Mouse (Mus musculus) MEL (cell line): ENCODE results near the gene Zfp668. TPM values are rescaled to one million over a fixed set of nuclear protein-coding genes. Genes with fewer than 3 reads are reported as not detected.

Experiments used
- DNase-seq: peaks from one replicate; pipeline ENCODE4 v3.0.0; 2011; ENCODE audit warnings: low read depth, low spot score
- H3K27ac ChIP-seq: 2 replicates; pipeline ENCODE4 v1.5.1; 2012; ENCODE audit warnings: low read depth, mild to moderate bottlenecking, control low read depth, low read length, moderate library complexity; ENCODE audit not compliant: control insufficient read depth
- H3K27me3 ChIP-seq, 2 experiments: fragments of 150-350 bp in 1 of 2; sonication (generic) in 1 of 2; 2 replicates each; pipeline ENCODE4 v1.6.1; 2012; ENCODE audit warnings: low read length in 2 of 2, mild to moderate bottlenecking in 2 of 2, improper control_type of control experiment in 1 of 2, moderate library complexity in 1 of 2; ENCODE audit not compliant: insufficient read depth in 2 of 2, control insufficient read depth in 1 of 2
- H3K36me3 ChIP-seq, 2 experiments: 2 replicates each; pipeline ENCODE4 v1.6.1; 2012 to 2014; ENCODE audit warnings: low read length in 2 of 2, improper control_type of control experiment in 1 of 2, inconsistent platforms in 1 of 2, mild to moderate bottlenecking in 1 of 2; ENCODE audit not compliant: insufficient read depth in 2 of 2, control insufficient read depth in 1 of 2
- H3K4me1 ChIP-seq, 2 experiments: fragments of 150-350 bp in 1 of 2; sonication (generic) in 1 of 2; 2 replicates each; pipeline ENCODE4 v1.6.1; 2012; ENCODE audit warnings: low read length in 2 of 2, improper control_type of control experiment in 1 of 2, mild to moderate bottlenecking in 1 of 2; ENCODE audit not compliant: insufficient read depth in 2 of 2, control insufficient read depth in 1 of 2
- H3K4me3 ChIP-seq, 2 experiments: fragments of 150-350 bp in 1 of 2; sonication (generic) in 1 of 2; 2 replicates each; pipeline ENCODE4 v1.5.1; 2012; ENCODE audit warnings: low read depth in 2 of 2, low read length in 2 of 2, mild to moderate bottlenecking in 2 of 2, moderate library complexity in 2 of 2, control low read depth in 1 of 2, improper control_type of control experiment in 1 of 2; ENCODE audit not compliant: control insufficient read depth in 1 of 2, insufficient read depth in 1 of 2
- H3K79me2 ChIP-seq: 2 replicates; pipeline ENCODE4 v1.6.1; 2012; ENCODE audit warnings: mild to moderate bottlenecking, low read length, moderate library complexity; ENCODE audit not compliant: control insufficient read depth, poor library complexity, insufficient read depth
- H3K9ac ChIP-seq: 2 replicates; pipeline ENCODE4 v1.6.1; 2012; ENCODE audit warnings: low read depth, mild to moderate bottlenecking, control low read depth, low read length, moderate library complexity; ENCODE audit not compliant: control insufficient read depth, poor library complexity, severe bottlenecking
- H3K9me3 ChIP-seq: fragments of 150-350 bp; sonication (generic); replicated peaks from 2 replicates; pipeline ENCODE4 v1.6.1; 2012; ENCODE audit warnings: mild to moderate bottlenecking, low read length, improper control_type of control experiment, moderate library complexity; ENCODE audit not compliant: insufficient read depth
- CHD1 ChIP-seq: IDR thresholded peaks from 2 replicates; pipeline ENCODE4 v1.6.1; 2012; ENCODE audit warnings: low read depth, mild to moderate bottlenecking, inconsistent platforms, low read length, improper control_type of control experiment
- CTCF ChIP-seq, 3 experiments: IDR thresholded peaks in 2 of 3; conservative IDR thresholded peaks in 1 of 3; 2 replicates each; pipeline ENCODE4 v1.5.1; 2011 to 2012; ENCODE audit warnings: low read length in 3 of 3, low read depth in 2 of 3, mild to moderate bottlenecking in 2 of 3, improper control_type of control experiment in 1 of 3, inconsistent platforms in 1 of 3, mixed read lengths in 1 of 3, moderate library complexity in 1 of 3; ENCODE audit not compliant: control insufficient read depth in 1 of 3, insufficient read depth in 1 of 3, poor library complexity in 1 of 3, severe bottlenecking in 1 of 3
- ELF1 ChIP-seq: IDR thresholded peaks from 2 replicates; pipeline ENCODE4 v1.6.1; 2014; ENCODE audit warnings: low read depth, mild to moderate bottlenecking, inconsistent platforms, low read length, improper control_type of control experiment, moderate library complexity
- GATA1 ChIP-seq: IDR thresholded peaks from 2 replicates; pipeline ENCODE4 v1.6.1; 2011; ENCODE audit warnings: low read depth, low read length, improper control_type of control experiment
- MAFK ChIP-seq: IDR thresholded peaks from 2 replicates; pipeline ENCODE4 v1.6.1; 2011; ENCODE audit warnings: low read depth, mild to moderate bottlenecking, low read length, improper control_type of control experiment, borderline replicate concordance
- MAX ChIP-seq: IDR thresholded peaks from 2 replicates; pipeline ENCODE4 v1.6.1; 2011; ENCODE audit warnings: low read length, improper control_type of control experiment
- MAZ ChIP-seq: IDR thresholded peaks from 2 replicates; pipeline ENCODE4 v1.6.1; 2012; ENCODE audit warnings: low read depth, mild to moderate bottlenecking, inconsistent platforms, low read length, improper control_type of control experiment
- MXI1 ChIP-seq: IDR thresholded peaks from 2 replicates; pipeline ENCODE4 v1.6.1; 2011; ENCODE audit warnings: mild to moderate bottlenecking, low read depth, low read length, improper control_type of control experiment
- MYB ChIP-seq: IDR thresholded peaks from 2 replicates; pipeline ENCODE4 v1.6.1; 2011; ENCODE audit warnings: mild to moderate bottlenecking, low read depth, low read length, improper control_type of control experiment
- MYC ChIP-seq: IDR thresholded peaks from 2 replicates; pipeline ENCODE4 v1.6.1; 2011; ENCODE audit warnings: low read depth, mild to moderate bottlenecking, low read length, improper control_type of control experiment, moderate library complexity
- RAD21 ChIP-seq: IDR thresholded peaks from 2 replicates; pipeline ENCODE4 v1.6.1; 2011; ENCODE audit warnings: mild to moderate bottlenecking, low read depth, low read length, improper control_type of control experiment
- SMC3 ChIP-seq: IDR thresholded peaks from 2 replicates; pipeline ENCODE4 v1.6.1; 2011; ENCODE audit warnings: low read depth, low read length, improper control_type of control experiment
- UBTF ChIP-seq: IDR thresholded peaks from 2 replicates; pipeline ENCODE4 v1.6.1; 2012; ENCODE audit warnings: low read depth, mild to moderate bottlenecking, inconsistent platforms, low read length, improper control_type of control experiment, moderate library complexity, borderline replicate concordance; ENCODE audit not compliant: insufficient read depth
- USF2 ChIP-seq, 2 experiments: IDR thresholded peaks; 2 replicates each; pipeline ENCODE4 v1.6.1; 2011 to 2012; ENCODE audit warnings: improper control_type of control experiment in 2 of 2, low read length in 2 of 2, borderline replicate concordance in 1 of 2, inconsistent platforms in 1 of 2, low read depth in 1 of 2, mild to moderate bottlenecking in 1 of 2; ENCODE audit not compliant: insufficient read depth in 1 of 2
- ZC3H11A ChIP-seq: IDR thresholded peaks from 2 replicates; pipeline ENCODE4 v1.6.1; 2012; ENCODE audit warnings: low read depth, mild to moderate bottlenecking, inconsistent platforms, low read length, improper control_type of control experiment
- ZMIZ1 ChIP-seq: IDR thresholded peaks from 2 replicates; pipeline ENCODE4 v1.6.1; 2012; ENCODE audit warnings: low read depth, mild to moderate bottlenecking, inconsistent platforms, low read length, improper control_type of control experiment, moderate library complexity
- ZNF384 ChIP-seq: IDR thresholded peaks from 2 replicates; pipeline ENCODE4 v1.6.1; 2012; ENCODE audit warnings: low read depth, mild to moderate bottlenecking, inconsistent platforms, low read length, improper control_type of control experiment
- polyA plus RNA-seq, 2 experiments: library from polyadenylated mRNA; stranded (reverse) in 1 of 2; unstranded in 1 of 2; fragments of >175 nt in 1 of 2; fragments of >200 nt in 1 of 2; gene quantifications; 2 replicates each; pipeline versions ENCODE4 v1.2.1 to v1.2.4; 2012; ENCODE audit warnings: low replicate concordance in 2 of 2, low read depth in 1 of 2; ENCODE audit not compliant: insufficient read length in 2 of 2, insufficient read depth in 1 of 2, missing spikeins in 1 of 2
- total RNA-seq: library from RNA; depleted of rRNA; stranded (reverse); fragments of 300-350 nt; gene quantifications from 2 replicates; pipeline ENCODE4 v1.2.3, GENCODE M21; 2012

Zfp668 gene
- total and polyA plus RNA-seq, 3 experiments: 9.1 to 15.6 TPM; not detected in 1

GRCm38 (mm10) chr7:127815954-127816821 lies 60.4 kb downstream of the Zfp668 start:
- Histone ChIP-seq H3K79me2 (no peaks in the 10 kb centered on the region), H3K4me3 (no peak overlapping the region), H3K27ac (no peak overlapping the region), H3K4me1 (no peaks in the 10 kb centered on the region), H3K36me3 (no peaks in the 10 kb centered on the region), H3K27me3 (no peaks in the 10 kb centered on the region), H3K9ac (no peak overlapping the region), H3K9me3 (no peaks in the 10 kb centered on the region)
- TF ChIP-seq MAX: 0 out of 2 replicates have a peak, but pooled peaks have one; percentile 24
- TF ChIP-seq ZMIZ1: no peak
- TF ChIP-seq GATA1: no peak
- 0 out of 2 replicates have a peak, but pooled peaks have one; percentile 23 for TF ChIP-seq MXI1
- peak in 2 of 3 experiments; percentile 27 to 45; a peak in 3 of 6 replicates for TF ChIP-seq CTCF (IDR thresholded peaks at IDR 0.05 in 2 of 3, conservative IDR thresholded peaks at IDR 0.05 in 1 of 3; ENCODE audit: control insufficient read depth in 1 of 3, insufficient read depth in 1 of 3, low read depth in 2 of 3, low read length in 3 of 3, poor library complexity in 1 of 3, severe bottlenecking in 1 of 3)
- peak; percentile 48 for TF ChIP-seq SMC3
- 0 out of 2 replicates have a peak, but pooled peaks have one; percentile 32 for TF ChIP-seq MYC
- TF ChIP-seq RAD21: peak; percentile 33
- no peak for TF ChIP-seq ZNF384
- 0 out of 2 replicates have a peak, but pooled peaks have one; percentile 2 for TF ChIP-seq ZC3H11A
- DNase-seq: peak; percentile 28

DNA sequence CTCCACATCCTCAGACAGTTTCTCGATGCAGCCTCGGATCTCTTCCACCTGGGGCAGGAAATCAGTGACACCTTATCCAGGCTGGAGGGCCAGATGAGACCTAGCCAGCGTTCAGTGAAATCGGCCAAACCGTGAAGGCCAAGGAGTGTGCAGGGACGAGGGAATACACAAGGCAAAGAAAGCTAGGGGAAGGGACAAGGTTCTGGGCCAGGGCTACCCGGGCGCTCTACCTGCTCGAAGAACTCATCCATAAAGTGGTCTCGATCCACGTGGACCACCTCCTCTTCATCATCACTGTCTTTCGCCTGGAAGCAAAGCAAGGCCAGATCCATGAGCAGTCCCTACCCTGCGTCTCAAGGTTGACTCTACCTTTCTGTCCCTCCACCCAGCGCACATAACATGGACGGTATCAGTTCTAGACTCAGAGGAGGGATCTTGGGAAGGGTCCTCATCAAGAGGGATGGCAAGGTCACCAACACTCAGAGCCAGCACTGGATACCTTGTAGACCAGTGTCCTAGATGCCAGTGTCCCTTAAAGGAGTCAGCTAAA lies 61.4 kb downstream of the Zfp668 start:
- H3K36me3 ChIP-seq: no peaks in the 10 kb centered on the region
- H3K9ac ChIP-seq: no peak overlapping the region
- no peaks in the 10 kb centered on the region for H3K27me3 ChIP-seq
- no peak for TF ChIP-seq MAFK
- no peak for DNase-seq
- no peaks in the 10 kb centered on the region for H3K79me2 ChIP-seq
- no peaks in the 10 kb centered on the region for H3K9me3 ChIP-seq
- H3K4me3 ChIP-seq: no peak overlapping the region
- no peak overlapping the region for H3K27ac ChIP-seq
- H3K4me1 ChIP-seq: no peaks in the 10 kb centered on the region

DNA sequence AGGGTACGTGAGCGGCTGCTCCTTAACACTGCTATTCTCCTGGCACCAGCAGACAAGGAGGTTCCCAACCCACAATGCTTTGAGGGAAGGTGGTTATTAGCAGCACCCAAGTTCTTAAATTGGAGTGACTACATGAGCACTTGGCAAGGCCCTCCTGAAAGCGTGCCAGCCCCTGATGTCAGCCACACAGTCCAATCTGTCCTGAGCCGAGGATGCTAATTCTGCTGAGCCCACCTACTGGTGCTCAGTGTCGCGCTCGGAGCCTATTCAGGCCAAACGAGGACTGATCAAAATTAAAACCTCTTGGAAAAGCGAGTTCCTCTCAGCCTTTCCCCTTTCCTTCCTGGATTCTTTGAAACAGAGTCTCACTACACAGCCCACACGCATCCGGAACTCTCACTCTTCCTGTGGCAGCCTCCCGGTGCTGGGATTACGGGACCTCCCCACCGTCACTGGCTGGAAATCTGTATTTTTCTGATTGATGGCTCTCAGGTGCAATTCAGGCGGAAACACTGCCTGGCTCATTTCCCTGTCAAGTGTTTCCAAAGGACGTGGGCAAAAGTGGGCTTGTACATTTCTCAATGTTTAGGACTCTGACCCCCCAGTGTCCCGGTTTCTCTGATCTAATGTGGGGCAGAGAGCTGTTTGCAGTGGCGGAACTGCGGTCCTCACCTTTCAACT lies 62.2 kb downstream of the Zfp668 start:
- Histone ChIP-seq H3K4me1 (no peaks in the 10 kb centered on the region), H3K9me3 (no peaks in the 10 kb centered on the region), H3K4me3 (no peak overlapping the region), H3K27me3 (no peaks in the 10 kb centered on the region), H3K9ac (no peak overlapping the region), H3K27ac (no peak overlapping the region)
- DNase-seq: no peak
- TF ChIP-seq MXI1 (no peak), CTCF (IDR thresholded peaks at IDR 0.05 in 2 of 3, conservative IDR thresholded peaks at IDR 0.05 in 1 of 3; ENCODE audit: control insufficient read depth in 1 of 3, insufficient read depth in 1 of 3, low read depth in 2 of 3, low read length in 3 of 3, poor library complexity in 1 of 3, severe bottlenecking in 1 of 3) (no peak), USF2 (IDR thresholded peaks at IDR 0.05; ENCODE audit: borderline replicate concordance in 1 of 2, insufficient read depth in 1 of 2, low read depth in 1 of 2, low read length in 2 of 2) (no peak), MAZ (no peak), MAFK (no peak), UBTF (no peak), MAX (no peak), MYB (no peak), ELF1 (no peak), CHD1 (no peak)
- TF ChIP-seq, all 39 proteins: peak for 0
- H3K79me2 ChIP-seq: no peaks in the 10 kb centered on the region
- no peaks in the 10 kb centered on the region for H3K36me3 ChIP-seq
